Mouse (Mus musculus) E14TG2a.4 (cell line): Measurements from ENCODE around the gene Itch.

Experiments used
- CTCF ChIP-seq: conservative IDR thresholded peaks from 2 replicates; pipeline ENCODE4 v1.5.1; 2014; ENCODE audit warnings: low read length
- NANOG ChIP-seq: IDR thresholded peaks from 2 replicates; pipeline ENCODE4 v1.6.1; 2014; ENCODE audit warnings: borderline replicate concordance, low read length, mixed read lengths
- POU5F1 ChIP-seq: IDR thresholded peaks from 2 replicates; pipeline ENCODE4 v1.6.1; 2014; ENCODE audit warnings: low read length, borderline replicate concordance

DNA sequence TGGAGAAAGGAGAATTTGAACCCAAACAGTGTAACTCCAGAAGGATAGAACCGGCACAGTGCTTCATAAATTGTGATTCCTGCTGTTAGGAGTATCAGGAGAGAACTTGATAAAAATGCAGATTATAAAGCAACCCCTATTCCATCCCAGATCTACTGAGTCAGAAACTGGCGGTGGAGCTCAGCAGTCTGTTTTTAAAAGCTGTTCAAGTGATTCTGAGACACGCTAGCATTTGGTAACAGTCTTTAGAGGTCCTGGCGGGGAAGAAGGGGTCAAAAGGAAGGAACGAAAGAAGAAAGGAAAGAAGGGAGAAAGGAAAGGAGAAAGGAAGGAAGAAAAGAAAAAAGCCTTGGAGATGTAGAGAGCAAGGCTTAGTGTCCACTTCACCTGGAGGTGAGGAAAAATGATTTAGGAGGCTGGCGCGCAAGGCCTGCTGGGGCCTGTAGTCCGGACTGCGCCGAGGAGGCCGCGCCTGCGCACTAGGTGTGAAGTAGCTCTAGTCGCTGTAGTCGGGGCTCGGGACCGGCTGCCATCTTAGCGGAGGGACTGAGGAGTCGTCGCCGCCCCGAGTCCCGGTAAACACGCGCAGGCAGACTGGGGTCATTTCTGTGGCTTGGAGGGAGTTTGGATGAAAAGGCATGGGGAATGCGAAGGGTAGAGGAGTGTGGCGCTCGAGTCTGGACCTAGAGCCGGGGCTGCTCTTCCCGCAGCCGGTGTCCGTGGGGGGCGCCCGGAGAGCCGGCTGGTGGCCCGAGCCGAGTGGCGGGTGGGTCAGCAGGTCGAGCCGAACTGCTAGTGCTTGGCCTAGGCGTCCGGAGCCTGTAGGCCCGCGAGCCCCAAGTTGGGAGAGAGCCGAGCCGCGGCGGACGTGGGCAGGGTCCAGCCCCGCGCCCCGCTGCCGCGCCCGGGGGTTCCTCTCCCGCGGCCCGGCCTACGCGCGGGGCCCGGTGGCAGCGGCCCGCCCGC is at the start of gene Itch:
- no peak for TF ChIP-seq CTCF
- TF ChIP-seq POU5F1: no peak
- TF ChIP-seq NANOG: no peak
